Mouse (Mus musculus) limb, embryonic 14.5 days (tissue): ENCODE data around the gene Mrpl42. TPM values are rescaled to one million over a fixed set of nuclear protein-coding genes. Genes with fewer than 3 reads are reported as not detected.
A peak's percentile ranks its signal among the peaks of the same experiment; 100 is the strongest.

Experiments
- ATAC-seq: fragments of 200-750 bp; cut with Nextera tagmentation; 2 replicates; pipeline ENCODE4 v1.8.0; 2017; ENCODE audit warnings: low read depth, moderate number of reproducible peaks, moderate TSS enrichment; ENCODE audit not compliant: low FRiP score
- DNase-seq: peaks from one replicate; pipeline ENCODE4 v3.0.0-alpha.2; 2015; ENCODE audit warnings: low spot score
- H3K27ac ChIP-seq: fragments of 300-500 bp; sonication (generic); replicated peaks from 2 replicates; pipeline ENCODE4 v1.5.1; 2014; ENCODE audit warnings: low read depth, mild to moderate bottlenecking, low read length, moderate library complexity, mixed read lengths
- H3K27me3 ChIP-seq: fragments of 300-500 bp; sonication (generic); 2 replicates; pipeline ENCODE4 v1.6.1; 2014; ENCODE audit warnings: low read length, mixed read lengths; ENCODE audit not compliant: control insufficient read depth, insufficient read depth
- H3K36me3 ChIP-seq: fragments of 300-500 bp; sonication (generic); 2 replicates; pipeline ENCODE4 v1.6.1; 2014; ENCODE audit warnings: mild to moderate bottlenecking, low read length, moderate library complexity, mixed read lengths; ENCODE audit not compliant: control insufficient read depth, insufficient read depth
- H3K4me1 ChIP-seq: fragments of 300-500 bp; sonication (generic); 2 replicates; pipeline ENCODE4 v1.6.1; 2014; ENCODE audit warnings: antibody characterized with exemption, low read length, mixed read lengths; ENCODE audit not compliant: control insufficient read depth, insufficient read depth
- H3K4me2 ChIP-seq: fragments of 300-500 bp; sonication (generic); replicated peaks from 2 replicates; pipeline ENCODE4 v1.6.1; 2014; ENCODE audit warnings: low read depth, mild to moderate bottlenecking, low read length, moderate library complexity; ENCODE audit not compliant: severe bottlenecking
- H3K4me3 ChIP-seq: fragments of 300-500 bp; sonication (generic); replicated peaks from 2 replicates; pipeline ENCODE4 v1.5.1; 2014; ENCODE audit warnings: low read length
- H3K9ac ChIP-seq: fragments of 300-500 bp; sonication (generic); 2 replicates; pipeline ENCODE4 v1.6.1; 2014; ENCODE audit warnings: mild to moderate bottlenecking, low read depth, low read length, moderate library complexity; ENCODE audit not compliant: severe bottlenecking
- H3K9me3 ChIP-seq: fragments of 300-500 bp; sonication (generic); 2 replicates; pipeline ENCODE4 v1.6.1; 2016; ENCODE audit warnings: low read length; ENCODE audit not compliant: control insufficient read depth
- POLR2A ChIP-seq: fragments of 200-500 bp; IDR thresholded peaks from 2 replicates; pipeline ENCODE4 v1.8.0; 2012; ENCODE audit warnings: inconsistent platforms, mild to moderate bottlenecking, moderate library complexity, borderline replicate concordance; ENCODE audit not compliant: insufficient read depth, insufficient read length; ENCODE audit errors: extremely low read depth
- WGBS: fragments of 180-500 bp; shearing (Covaris S2); extraction: QIAGEN DNeasy Blood & Tissue Kit; methylation state at CpG from one replicate; pipeline ENCODE4 v1.1.7; 2014; 5-methylcytosine and 5-hydroxymethylcytosine counted together
- polyA plus RNA-seq, 2 experiments: library from polyadenylated mRNA; depleted of rRNA in 1 of 2; stranded (reverse) in 1 of 2; unstranded in 1 of 2; fragments of >200 nt; fragmentation: Nextera tagmentation in 1 of 2; extraction: Ambion mirVana in 1 of 2; gene quantifications; 2 replicates each; pipeline versions ENCODE4 v1.2.1 to v1.2.3; 2012 to 2014

Mrpl42 gene
- polyA plus RNA-seq, 2 experiments, result 184 to 314 TPM

DNA sequence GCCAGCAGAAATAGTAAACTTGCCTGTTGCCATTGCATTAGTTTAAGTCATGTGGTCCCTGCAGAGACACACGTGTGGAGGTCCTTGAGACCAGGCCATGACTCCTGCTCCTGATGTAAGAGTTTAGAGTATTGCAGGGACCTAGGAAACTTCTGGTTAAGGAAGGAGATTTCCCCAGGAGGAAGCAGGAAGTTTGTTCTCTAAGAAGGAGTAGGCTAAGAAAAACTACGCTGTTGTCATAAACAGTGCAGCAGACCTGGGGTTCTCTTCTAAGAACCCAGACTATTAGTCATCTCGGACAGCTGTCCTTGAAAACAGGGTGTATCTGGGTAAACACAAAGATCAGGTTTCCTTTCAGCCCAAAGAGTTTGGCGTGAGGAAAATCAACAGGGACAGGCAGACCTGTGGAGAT is 36.2 kb downstream of the Mrpl42 start:
- Histone ChIP-seq H3K36me3 (no peaks in the 10 kb centered on the region), H3K9ac (no peak overlapping the region), H3K4me1 (no peaks in the 10 kb centered on the region), H3K9me3 (no peaks in the 10 kb centered on the region), H3K27ac (no peak overlapping the region), H3K4me2 (no peak overlapping the region), H3K4me3 (no peak overlapping the region), H3K27me3 (no peaks in the 10 kb centered on the region)
- ATAC-seq (peak; percentile 12; the same call in 1 of the 2 replicates), DNase-seq (no peak)
- TF ChIP-seq POLR2A, result no peak
- WGBS, result 43% methylated on average over 4 of the region's 4 CpGs

DNA sequence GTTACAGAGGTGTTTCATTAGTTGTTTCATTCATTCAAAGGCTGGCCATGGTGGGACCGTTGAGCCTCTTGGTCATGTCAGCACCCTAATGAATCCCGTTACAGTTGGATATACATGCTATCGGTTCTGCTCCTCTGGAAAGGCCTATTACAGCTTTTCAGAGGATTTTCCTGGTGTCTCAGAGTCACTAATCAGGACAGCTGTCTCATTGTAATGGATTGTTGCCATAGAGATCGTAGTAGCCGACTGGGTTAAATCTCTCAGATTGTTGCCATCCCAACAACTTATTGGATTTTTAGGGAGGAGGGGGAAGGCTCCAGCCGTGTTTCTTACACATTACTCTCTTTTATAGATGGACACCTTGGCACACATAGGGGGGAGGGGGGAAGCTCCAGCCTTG is 37.2 kb downstream of the Mrpl42 start:
- H3K4me1 ChIP-seq, result no peaks in the 10 kb centered on the region
- no peak for TF ChIP-seq POLR2A
- no peak overlapping the region for H3K27ac ChIP-seq
- no peaks in the 10 kb centered on the region for H3K9me3 ChIP-seq
- no peak overlapping the region for H3K4me2 ChIP-seq
- no peak overlapping the region for H3K9ac ChIP-seq
- ATAC-seq (no peak), DNase-seq (no peak)
- H3K27me3 ChIP-seq, result no peaks in the 10 kb centered on the region
- 53% methylated on average over 6 of the region's 6 CpGs for WGBS
- H3K4me3 ChIP-seq, result no peak overlapping the region
- H3K36me3 ChIP-seq, result no peaks in the 10 kb centered on the region

DNA sequence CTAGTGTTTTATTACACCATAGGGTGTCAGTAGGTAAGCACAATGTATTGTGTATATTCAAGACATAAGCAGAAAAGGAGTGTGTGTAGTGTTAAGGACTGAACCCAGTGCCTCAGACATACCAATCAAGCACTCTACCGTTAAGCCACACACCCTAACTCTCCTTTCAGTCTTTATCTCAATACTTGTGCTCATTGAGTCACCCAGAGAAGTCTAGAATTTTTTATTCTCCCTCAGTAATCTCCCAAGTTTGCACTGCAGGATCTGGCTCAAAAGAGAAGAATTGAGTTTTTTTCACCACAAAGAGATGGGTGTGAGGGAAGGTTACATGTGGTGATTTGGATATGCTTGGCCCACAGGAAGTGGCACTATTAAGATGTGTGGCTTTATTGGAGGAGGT is 39.5 kb downstream of the Mrpl42 start:
- no peaks in the 10 kb centered on the region for H3K4me1 ChIP-seq
- H3K27me3 ChIP-seq, result no peaks in the 10 kb centered on the region
- 84% methylated on average over 1 of the region's 1 CpGs for WGBS
- DNase-seq (no peak), ATAC-seq (no peak)
- no peaks in the 10 kb centered on the region for H3K9me3 ChIP-seq
- no peak for TF ChIP-seq POLR2A
- no peak overlapping the region for H3K27ac ChIP-seq
- H3K36me3 ChIP-seq, result no peaks in the 10 kb centered on the region
- H3K4me2 ChIP-seq, result no peak overlapping the region
- H3K4me3 ChIP-seq, result no peak overlapping the region
- H3K9ac ChIP-seq, result no peak overlapping the region

DNA sequence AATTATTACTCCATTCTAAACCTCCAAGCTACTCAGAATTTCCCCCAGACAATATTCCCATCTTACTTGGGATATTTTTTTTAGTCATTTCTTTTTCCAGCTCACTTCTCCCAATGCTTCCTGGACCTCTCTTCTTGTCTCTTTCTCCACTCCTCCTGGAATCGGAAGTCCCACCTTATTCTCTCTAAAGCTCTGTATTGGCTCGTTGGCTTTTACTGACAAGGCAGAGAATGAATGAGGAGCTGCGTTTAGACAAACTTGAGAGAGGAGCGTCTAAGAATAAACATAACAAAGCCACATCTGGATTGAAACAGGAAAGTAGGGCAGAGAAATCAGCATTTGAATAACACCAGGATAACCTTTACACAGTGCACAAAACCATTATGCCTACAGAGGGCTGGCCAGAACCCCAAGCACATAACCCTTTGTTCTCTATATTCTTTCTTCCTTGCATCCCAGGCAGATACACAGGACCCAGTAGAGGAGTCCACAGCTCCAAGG is 40.6 kb downstream of the Mrpl42 start:
- H3K27me3 ChIP-seq, result no peaks in the 10 kb centered on the region
- WGBS, result 73% methylated on average over 4 of the region's 4 CpGs
- no peak overlapping the region for H3K4me3 ChIP-seq
- H3K9me3 ChIP-seq, result no peaks in the 10 kb centered on the region
- no peak for TF ChIP-seq POLR2A
- no peak overlapping the region for H3K9ac ChIP-seq
- H3K4me2 ChIP-seq, result no peak overlapping the region
- H3K27ac ChIP-seq, result no peak overlapping the region
- DNase-seq (no peak), ATAC-seq (no peak)
- H3K4me1 ChIP-seq, result no peaks in the 10 kb centered on the region
- H3K36me3 ChIP-seq, result no peaks in the 10 kb centered on the region

DNA sequence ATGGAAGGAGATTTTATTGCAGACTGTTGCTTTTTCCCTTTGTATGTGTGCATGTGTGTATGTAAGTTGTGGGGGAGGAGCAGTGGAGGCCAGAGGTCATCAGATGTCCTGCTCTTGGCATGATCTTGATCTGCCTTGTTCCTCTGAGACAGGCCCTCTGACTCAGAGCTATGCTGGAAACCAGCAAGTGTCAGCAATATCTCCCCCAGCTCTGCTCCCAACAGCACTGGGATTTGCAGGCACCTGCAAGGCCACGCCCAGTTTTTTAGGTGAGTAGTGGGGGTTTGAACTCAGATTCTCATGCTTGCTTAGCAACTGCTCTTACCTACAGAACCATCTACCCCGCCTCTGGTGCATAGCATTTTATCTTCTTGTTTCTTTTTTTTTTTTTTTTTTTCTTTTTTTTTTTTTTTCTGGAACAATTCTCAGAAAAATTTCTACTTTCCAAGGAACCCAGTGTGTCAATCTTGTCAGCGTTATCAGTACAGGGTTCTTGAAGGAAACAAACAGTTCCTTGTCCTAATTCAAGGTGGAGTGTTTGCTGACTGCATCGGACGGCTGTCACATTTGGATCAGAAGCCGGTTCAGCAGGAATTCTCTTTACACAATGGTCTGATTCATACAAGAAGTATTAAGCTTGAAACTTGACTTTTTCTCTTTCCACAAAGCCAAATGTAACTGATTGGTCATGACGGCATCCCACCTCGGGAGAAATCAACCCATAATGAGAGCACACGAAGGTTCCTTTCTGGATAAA is 43.5 kb downstream of the Mrpl42 start:
- no peak for TF ChIP-seq POLR2A
- Histone ChIP-seq H3K4me3 (no peak overlapping the region), H3K27me3 (no peaks in the 10 kb centered on the region), H3K36me3 (no peaks in the 10 kb centered on the region), H3K9ac (no peak overlapping the region), H3K4me2 (no peak overlapping the region), H3K9me3 (no peaks in the 10 kb centered on the region), H3K4me1 (no peaks in the 10 kb centered on the region), H3K27ac (no peak overlapping the region)
- ATAC-seq, result no peak
- WGBS, result 74% methylated on average over 9 of the region's 9 CpGs
- DNase-seq, result no peak
